Mouse (Mus musculus) retina, postnatal 7 days (tissue): ENCODE data around the gene Itga2b.

ENCODE experiments used
- DNase-seq: peaks from one replicate; pipeline ENCODE4 v3.0.0-alpha.2; 2012; ENCODE audit warnings: low read depth, low spot score

Itga2b gene

GRCm38 (mm10) chr11:102455740-102456396, 14.1 kb downstream of the Itga2b start:
- peak; percentile 66 for DNase-seq

GRCm38 (mm10) chr11:102453131-102453530, 16.8 kb downstream of the Itga2b start:
- no peak for DNase-seq

- DNase-seq, result no peak
Measured at GRCm38 (mm10) chr11:102449043-102450008, 20.6 kb downstream of the Itga2b start.

- DNase-seq, result no peak
Measured at GRCm38 (mm10) chr11:102448327-102448726, 21.6 kb downstream of the Itga2b start.

- DNase-seq, result no peak
Measured at GRCm38 (mm10) chr11:102447497-102447896, 22.4 kb downstream of the Itga2b start, which contains the start of gene Fam171a2. TSS of gene Fam171a2 (minus strand) at chr11:102447682.

GRCm38 (mm10) chr11:102446581-102447461, 23.1 kb downstream of the Itga2b start:
- DNase-seq, result no peak

GRCm38 (mm10) chr11:102445891-102446361, 24.0 kb downstream of the Itga2b start:
- DNase-seq, result no peak

- DNase-seq, result no peak
Measured at GRCm38 (mm10) chr11:102445264-102445890, 24.5 kb downstream of the Itga2b start.

GRCm38 (mm10) chr11:102444781-102445180, 25.1 kb downstream of the Itga2b start:
- DNase-seq, result no peak

GRCm38 (mm10) chr11:102444321-102444720, 25.6 kb downstream of the Itga2b start:
- DNase-seq, result no peak

GRCm38 (mm10) chr11:102443740-102444139, 26.2 kb downstream of the Itga2b start:
- DNase-seq, result no peak

- no peak for DNase-seq
Measured at GRCm38 (mm10) chr11:102442089-102442488, 27.8 kb downstream of the Itga2b start.

- no peak for DNase-seq
Measured at GRCm38 (mm10) chr11:102441434-102441833, 28.5 kb downstream of the Itga2b start.

- DNase-seq, result no peak
Measured at GRCm38 (mm10) chr11:102440255-102440654, 29.7 kb downstream of the Itga2b start.

GRCm38 (mm10) chr11:102439093-102440082, 30.5 kb downstream of the Itga2b start:
- no peak for DNase-seq

GRCm38 (mm10) chr11:102438212-102439092, 31.5 kb downstream of the Itga2b start:
- DNase-seq, result peak; percentile 75

GRCm38 (mm10) chr11:102437120-102438061, 32.5 kb downstream of the Itga2b start:
- DNase-seq, result peak; percentile 61

- DNase-seq, result no peak
Measured at GRCm38 (mm10) chr11:102436471-102436790, 33.5 kb downstream of the Itga2b start.
